Mouse (Mus musculus): ENCODE measurements around the gene Gm10320. TPM values are rescaled to one million over a fixed set of nuclear protein-coding genes. Genes with fewer than 3 reads are reported as not detected.

Gene Gm10320
- polyA plus RNA-seq, 1 experiment: 1.1 TPM

- 84% methylated on average over 4 of the region's 4 CpGs for WGBS
- no peak for DNase-seq
- no peak overlapping the region for H3K4me3 ChIP-seq (ENCODE audit: insufficient read depth, low read depth, low read length)
- TF ChIP-seq CTCF (conservative IDR thresholded peaks at IDR 0.05; ENCODE audit: insufficient read depth, insufficient read length, low read depth, low read length): no peak
- no peak for TF ChIP-seq POLR2A (IDR thresholded peaks at IDR 0.05; ENCODE audit: low read depth, low read length)
- no peaks in the 10 kb centered on the region for H3K36me3 ChIP-seq (ENCODE audit: control insufficient read depth, insufficient read depth, low read length)
- no peaks in the 10 kb centered on the region; the same call in 1 of the 2 replicates for H3K27me3 ChIP-seq (replicated peaks; ENCODE audit: control insufficient read depth, insufficient read depth, low read length)
- no peaks in the 10 kb centered on the region for H3K4me1 ChIP-seq (ENCODE audit: control insufficient read depth, insufficient read depth, low read length)
- H3K27ac ChIP-seq (ENCODE audit: insufficient read depth, low read depth, low read length): no peak overlapping the region
Measured at GRCm38 (mm10) chr13:98516985-98517384, 25.2 kb upstream of the Gm10320 start.

DNA sequence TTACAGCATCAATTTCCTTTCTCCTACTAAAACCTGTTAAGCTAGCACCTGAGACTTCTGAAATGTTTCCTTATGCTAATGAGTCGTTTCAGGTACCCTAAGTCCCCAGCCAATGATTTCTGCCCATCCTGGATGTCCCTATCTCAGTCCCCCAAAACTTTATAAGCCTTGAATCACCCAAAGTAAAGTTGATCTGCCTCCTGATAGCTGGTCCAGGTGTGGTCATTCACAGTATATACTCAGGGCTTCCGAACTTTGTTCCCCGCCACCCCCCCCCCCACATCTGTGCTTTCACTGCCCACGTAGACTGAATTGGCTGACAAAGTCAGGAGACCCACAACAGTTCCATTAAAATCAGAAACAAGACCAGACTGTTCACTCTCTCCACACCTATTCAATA, 20.3 kb upstream of the Gm10320 start:
- H3K36me3 ChIP-seq (ENCODE audit: control insufficient read depth, insufficient read depth, low read length): no peaks in the 10 kb centered on the region
- no peaks in the 10 kb centered on the region for H3K4me1 ChIP-seq (ENCODE audit: control insufficient read depth, insufficient read depth, low read length)
- no peaks in the 10 kb centered on the region; the same call in 1 of the 2 replicates for H3K27me3 ChIP-seq (replicated peaks; ENCODE audit: control insufficient read depth, insufficient read depth, low read length)
- H3K4me3 ChIP-seq (ENCODE audit: insufficient read depth, low read depth, low read length): no peak overlapping the region
- TF ChIP-seq POLR2A (IDR thresholded peaks at IDR 0.05; ENCODE audit: low read depth, low read length) (no peak), CTCF (conservative IDR thresholded peaks at IDR 0.05; ENCODE audit: insufficient read depth, insufficient read length, low read depth, low read length) (no peak)
- DNase-seq: no peak
- H3K27ac ChIP-seq (ENCODE audit: insufficient read depth, low read depth, low read length): no peak overlapping the region
- 86% methylated on average over 4 of the region's 4 CpGs for WGBS

DNA sequence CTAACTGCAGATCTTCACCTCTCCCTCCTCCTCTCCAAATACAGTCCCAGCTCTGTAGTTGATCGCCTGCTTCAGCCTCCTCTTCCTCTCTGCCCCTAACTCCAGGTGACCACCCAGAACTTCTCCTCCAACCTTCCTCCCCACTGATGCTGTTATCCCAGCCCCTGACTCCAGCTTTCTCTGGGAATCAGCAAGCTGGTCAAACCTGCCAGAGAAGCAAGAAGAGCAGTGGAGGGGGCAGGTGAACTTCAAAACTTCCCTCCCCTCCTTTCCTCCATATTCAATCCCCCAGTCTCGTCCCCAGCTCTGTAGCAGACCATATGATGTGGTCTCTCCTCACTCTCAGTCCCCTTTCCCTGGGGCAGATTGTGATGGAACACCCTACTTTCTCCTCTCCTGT, 15.9 kb upstream of the Gm10320 start:
- 69% methylated on average over 2 of the region's 2 CpGs for WGBS
- TF ChIP-seq CTCF (conservative IDR thresholded peaks at IDR 0.05; ENCODE audit: insufficient read depth, insufficient read length, low read depth, low read length) (no peak), POLR2A (IDR thresholded peaks at IDR 0.05; ENCODE audit: low read depth, low read length) (no peak)
- no peak overlapping the region for H3K4me3 ChIP-seq (ENCODE audit: insufficient read depth, low read depth, low read length)
- no peak for DNase-seq
- H3K27ac ChIP-seq (ENCODE audit: insufficient read depth, low read depth, low read length): no peak overlapping the region
- H3K27me3 ChIP-seq (replicated peaks; ENCODE audit: control insufficient read depth, insufficient read depth, low read length): peaks cover 14% of the 10 kb centered on the region
- H3K36me3 ChIP-seq (ENCODE audit: control insufficient read depth, insufficient read depth, low read length): no peaks in the 10 kb centered on the region
- no peaks in the 10 kb centered on the region for H3K4me1 ChIP-seq (ENCODE audit: control insufficient read depth, insufficient read depth, low read length)

GRCm38 (mm10) chr13:98506496-98506895, 14.7 kb upstream of the Gm10320 start:
- 41% methylated on average over 4 of the region's 4 CpGs for WGBS
- Histone ChIP-seq H3K4me3 (ENCODE audit: insufficient read depth, low read depth, low read length) (no peak overlapping the region), H3K27me3 (replicated peaks; ENCODE audit: control insufficient read depth, insufficient read depth, low read length) (peaks cover 17% of the 10 kb centered on the region), H3K4me1 (ENCODE audit: control insufficient read depth, insufficient read depth, low read length) (peaks cover 3% of the 10 kb centered on the region; the same call in 1 of the 2 replicates), H3K36me3 (ENCODE audit: control insufficient read depth, insufficient read depth, low read length) (no peaks in the 10 kb centered on the region), H3K27ac (ENCODE audit: insufficient read depth, low read depth, low read length) (no peak overlapping the region)
- no peak for DNase-seq
- no peak for TF ChIP-seq CTCF (conservative IDR thresholded peaks at IDR 0.05; ENCODE audit: insufficient read depth, insufficient read length, low read depth, low read length)
- no peak for TF ChIP-seq POLR2A (IDR thresholded peaks at IDR 0.05; ENCODE audit: low read depth, low read length)

DNA sequence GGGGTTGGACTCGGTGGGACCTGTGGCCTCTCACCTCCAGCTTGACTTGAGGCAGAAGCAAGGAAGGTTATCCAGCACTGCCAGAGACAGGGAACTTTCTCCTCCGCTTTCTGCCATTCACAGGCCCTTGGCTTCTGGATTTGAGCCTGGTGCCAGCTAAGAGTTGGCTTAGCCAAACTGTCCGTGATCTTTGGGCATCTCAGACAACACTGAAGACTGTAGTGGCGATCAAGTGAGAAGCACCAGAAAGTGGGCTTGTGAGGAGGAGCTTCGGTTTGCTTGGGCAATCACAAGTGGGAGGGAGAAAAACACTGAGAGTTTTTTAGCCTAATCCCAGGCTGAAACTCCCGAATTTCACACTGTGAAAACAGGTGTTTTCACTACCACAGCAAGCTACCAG, 14.2 kb upstream of the Gm10320 start:
- Histone ChIP-seq H3K27ac (ENCODE audit: insufficient read depth, low read depth, low read length) (no peak overlapping the region), H3K36me3 (ENCODE audit: control insufficient read depth, insufficient read depth, low read length) (no peaks in the 10 kb centered on the region), H3K4me3 (ENCODE audit: insufficient read depth, low read depth, low read length) (no peak overlapping the region), H3K27me3 (replicated peaks; ENCODE audit: control insufficient read depth, insufficient read depth, low read length) (peaks cover 17% of the 10 kb centered on the region), H3K4me1 (ENCODE audit: control insufficient read depth, insufficient read depth, low read length) (peaks cover 3% of the 10 kb centered on the region; the same call in 1 of the 2 replicates)
- 56% methylated on average over 6 of the region's 6 CpGs for WGBS
- no peak for DNase-seq
- no peak for TF ChIP-seq POLR2A (IDR thresholded peaks at IDR 0.05; ENCODE audit: low read depth, low read length)

DNA sequence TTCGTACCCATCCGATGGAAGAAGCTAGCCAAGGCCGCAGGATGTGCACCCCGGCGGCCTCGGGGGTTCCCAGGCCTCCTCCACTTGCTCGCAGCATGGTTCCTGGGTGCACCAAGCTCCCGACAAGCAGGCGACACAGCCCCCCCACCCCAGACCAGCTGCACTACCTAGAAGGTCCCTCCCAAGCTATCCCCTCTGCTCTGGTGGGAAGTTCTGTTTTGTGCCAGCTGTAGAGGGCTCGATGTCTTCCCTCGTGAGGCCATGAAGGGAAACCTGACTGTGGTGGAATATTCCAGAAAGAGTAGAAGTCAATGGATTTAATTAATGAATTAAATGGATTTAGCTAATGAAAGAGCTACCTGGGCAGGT, 13.7 kb upstream of the Gm10320 start:
- no peak for DNase-seq
- Histone ChIP-seq H3K4me3 (ENCODE audit: insufficient read depth, low read depth, low read length) (no peak overlapping the region), H3K27me3 (replicated peaks; ENCODE audit: control insufficient read depth, insufficient read depth, low read length) (peaks cover 17% of the 10 kb centered on the region)

DNA sequence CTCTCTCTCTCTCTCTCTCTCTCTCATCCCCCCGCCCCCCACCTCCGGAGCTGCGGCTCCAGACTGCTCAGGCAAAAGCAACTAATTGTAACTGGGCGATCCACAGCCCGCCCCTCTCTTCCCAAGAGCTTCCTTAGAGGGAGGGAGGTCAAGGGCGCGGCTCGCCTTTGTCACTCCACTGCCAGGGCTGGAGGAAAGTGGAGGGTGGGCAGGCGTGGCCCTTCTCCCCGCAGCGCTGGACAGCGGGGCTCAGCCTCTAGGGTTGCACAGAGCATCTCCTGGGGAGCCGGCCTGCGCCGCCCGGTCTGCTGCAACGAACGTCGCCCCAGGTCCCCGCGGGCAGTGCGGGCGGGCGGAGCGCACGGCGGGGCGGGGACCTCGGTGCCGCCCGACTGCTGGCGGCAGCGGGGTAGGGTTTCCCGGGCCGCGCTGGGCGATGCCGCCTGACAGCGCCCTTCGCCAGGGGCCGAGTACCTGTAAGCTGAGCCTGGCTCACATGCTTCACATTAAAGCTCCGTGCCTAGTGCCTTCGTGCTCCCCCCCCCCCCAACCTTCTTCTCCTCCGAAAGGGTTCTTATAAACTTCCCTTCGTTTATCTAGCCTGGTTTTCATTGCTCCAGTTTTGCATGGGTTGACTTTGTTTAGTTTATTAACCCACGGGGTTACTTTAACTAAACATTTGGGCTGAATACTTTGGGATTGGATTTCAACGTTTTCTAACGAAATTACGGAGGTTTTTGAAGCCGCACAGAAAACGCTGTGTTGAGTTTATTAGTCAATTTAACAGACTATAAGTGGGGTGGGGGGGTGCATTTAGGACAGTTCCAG, 13.1 kb upstream of the Gm10320 start:
- WGBS: 2% methylated on average over 51 of the region's 51 CpGs
- Histone ChIP-seq H3K4me3 (ENCODE audit: insufficient read depth, low read depth, low read length) (peak overlapping the region; percentile 16; the same call in 1 of the 2 replicates), H3K36me3 (ENCODE audit: control insufficient read depth, insufficient read depth, low read length) (no peaks in the 10 kb centered on the region), H3K27me3 (replicated peaks; ENCODE audit: control insufficient read depth, insufficient read depth, low read length) (peaks cover 17% of the 10 kb centered on the region), H3K4me1 (ENCODE audit: control insufficient read depth, insufficient read depth, low read length) (peaks cover 3% of the 10 kb centered on the region; the same call in 1 of the 2 replicates), H3K27ac (ENCODE audit: insufficient read depth, low read depth, low read length) (no peak overlapping the region)
- peak; percentile 3 for DNase-seq
- TF ChIP-seq POLR2A (IDR thresholded peaks at IDR 0.05; ENCODE audit: low read depth, low read length): no peak
- no peak for TF ChIP-seq CTCF (conservative IDR thresholded peaks at IDR 0.05; ENCODE audit: insufficient read depth, insufficient read length, low read depth, low read length)

More for the DNA sequence above, 13.7 kb upstream of the Gm10320 start:
- Histone ChIP-seq H3K4me1 (ENCODE audit: control insufficient read depth, insufficient read depth, low read length) (peaks cover 3% of the 10 kb centered on the region; the same call in 1 of the 2 replicates), H3K27ac (ENCODE audit: insufficient read depth, low read depth, low read length) (no peak overlapping the region), H3K36me3 (ENCODE audit: control insufficient read depth, insufficient read depth, low read length) (no peaks in the 10 kb centered on the region)
- 24% methylated on average over 11 of the region's 11 CpGs for WGBS
- no peak for TF ChIP-seq CTCF (conservative IDR thresholded peaks at IDR 0.05; ENCODE audit: insufficient read depth, insufficient read length, low read depth, low read length)
- no peak for TF ChIP-seq POLR2A (IDR thresholded peaks at IDR 0.05; ENCODE audit: low read depth, low read length)
